Mouse (Mus musculus): ENCODE measurements around the gene Spink4. TPM values are rescaled to one million over a fixed set of nuclear protein-coding genes. Genes with fewer than 3 reads are reported as not detected.

Gene Spink4
- total and polyA plus RNA-seq, 2 experiments from 2014 or later, result 7.7 TPM; not detected in 1

DNA sequence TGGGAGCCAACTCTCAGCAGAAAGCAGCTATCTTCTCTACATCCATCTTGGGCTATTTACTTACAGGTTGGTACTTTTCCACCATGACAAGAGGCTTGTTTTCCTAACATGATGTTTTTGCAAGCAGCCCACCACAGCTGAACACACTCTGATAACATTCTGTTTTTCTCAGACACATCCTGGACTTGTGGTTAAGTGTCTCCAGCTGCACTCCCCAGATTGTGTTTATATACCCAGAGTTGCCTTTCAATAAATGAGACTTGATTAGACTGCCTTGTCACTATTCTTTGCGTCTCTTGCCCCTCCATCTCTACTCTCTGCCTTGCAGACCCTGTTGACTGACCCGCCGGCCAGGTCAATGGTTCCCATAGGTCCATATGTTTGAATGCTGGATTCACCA lies 19.8 kb upstream of the Spink4 start:
- Histone ChIP-seq H3K27ac (ENCODE audit: low read depth) (no peak overlapping the region), H3K9me3 (replicated peaks; ENCODE audit: control insufficient read depth, low read length) (0 out of 2 replicates have a peak, but pooled peaks cover 5% of the 10 kb centered on the region), H3K36me3 (replicated peaks; ENCODE audit: control insufficient read depth, insufficient read depth, low read length) (no peaks in the 10 kb centered on the region), H3K4me2 (ENCODE audit: low read depth, low read length) (no peak overlapping the region), H3K9ac (replicated peaks; ENCODE audit: low read depth, low read length) (no peak overlapping the region), H3K27me3 (ENCODE audit: control insufficient read depth, insufficient read depth, low read length) (no peaks in the 10 kb centered on the region), H3K4me3 (ENCODE audit: low read depth, low read length) (no peak overlapping the region), H3K4me1 (ENCODE audit: control insufficient read depth, insufficient read depth) (no peaks in the 10 kb centered on the region)
- DNase-seq (ENCODE audit: low spot score) (no peak), ATAC-seq (ENCODE audit: insufficient read depth, low read depth) (no peak)
- TF ChIP-seq EP300 (IDR thresholded peaks at IDR 0.05; ENCODE audit: low read depth), result no peak
- TF ChIP-seq CTCF (IDR thresholded peaks at IDR 0.05; ENCODE audit: low read depth), result no peak
- 82% methylated on average over 3 of the region's 3 CpGs for WGBS

- no peak for ATAC-seq (ENCODE audit: insufficient read depth, low read depth)
- DNase-seq (ENCODE audit: low spot score), result no peak
- 84% methylated on average over 4 of the region's 4 CpGs for WGBS
- TF ChIP-seq EP300 (IDR thresholded peaks at IDR 0.05; ENCODE audit: low read depth), result no peak
- no peak for TF ChIP-seq CTCF (IDR thresholded peaks at IDR 0.05; ENCODE audit: low read depth)
- H3K36me3 ChIP-seq (replicated peaks; ENCODE audit: control insufficient read depth, insufficient read depth, low read length), result no peaks in the 10 kb centered on the region
- no peak overlapping the region for H3K27ac ChIP-seq (ENCODE audit: low read depth)
- no peaks in the 10 kb centered on the region for H3K4me1 ChIP-seq (ENCODE audit: control insufficient read depth, insufficient read depth)
- H3K27me3 ChIP-seq (ENCODE audit: control insufficient read depth, insufficient read depth, low read length), result no peaks in the 10 kb centered on the region
- H3K4me2 ChIP-seq (ENCODE audit: low read depth, low read length), result no peak overlapping the region
- no peak overlapping the region for H3K4me3 ChIP-seq (ENCODE audit: low read depth, low read length)
- no peak overlapping the region for H3K9ac ChIP-seq (replicated peaks; ENCODE audit: low read depth, low read length)
- H3K9me3 ChIP-seq (replicated peaks; ENCODE audit: control insufficient read depth, low read length), result 0 out of 2 replicates have a peak, but pooled peaks cover 2% of the 10 kb centered on the region
Measured at GRCm38 (mm10) chr4:40900612-40901011, 19.2 kb upstream of the Spink4 start.

DNA sequence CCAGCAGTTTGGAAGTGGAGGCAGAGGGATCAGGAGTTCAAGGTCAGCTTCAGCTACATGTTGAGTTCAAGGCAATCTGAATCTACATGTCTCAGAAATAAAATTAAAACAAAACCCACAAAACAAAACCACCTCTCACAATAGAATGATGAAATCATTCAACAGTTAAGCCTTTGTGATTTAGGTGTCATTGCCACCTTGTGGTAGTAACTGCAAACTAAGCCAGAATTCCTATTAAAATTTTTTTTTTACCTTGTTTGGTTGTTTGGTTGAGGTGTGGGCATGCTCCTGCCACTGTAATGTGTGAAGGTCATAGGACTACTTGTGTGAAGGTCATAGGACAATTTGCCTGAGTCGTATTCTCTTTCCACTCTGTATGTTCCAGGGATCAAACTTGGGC lies 13.6 kb upstream of the Spink4 start:
- DNase-seq (ENCODE audit: low spot score) (peak; percentile 69), ATAC-seq (ENCODE audit: insufficient read depth, low read depth) (peak; percentile 41)
- no peaks in the 10 kb centered on the region for H3K36me3 ChIP-seq (replicated peaks; ENCODE audit: control insufficient read depth, insufficient read depth, low read length)
- TF ChIP-seq CTCF (IDR thresholded peaks at IDR 0.05; ENCODE audit: low read depth), result peak; percentile 76
- TF ChIP-seq EP300 (IDR thresholded peaks at IDR 0.05; ENCODE audit: low read depth), result no peak
- H3K4me2 ChIP-seq (ENCODE audit: low read depth, low read length), result no peak overlapping the region
- H3K9ac ChIP-seq (replicated peaks; ENCODE audit: low read depth, low read length), result no peak overlapping the region
- WGBS, result 25% methylated on average over 1 of the region's 1 CpGs
- no peak overlapping the region for H3K27ac ChIP-seq (ENCODE audit: low read depth)
- H3K4me3 ChIP-seq (ENCODE audit: low read depth, low read length), result no peak overlapping the region
- no peaks in the 10 kb centered on the region for H3K4me1 ChIP-seq (ENCODE audit: control insufficient read depth, insufficient read depth)
- H3K27me3 ChIP-seq (ENCODE audit: control insufficient read depth, insufficient read depth, low read length), result no peaks in the 10 kb centered on the region
- H3K9me3 ChIP-seq (replicated peaks; ENCODE audit: control insufficient read depth, low read length), result no peaks in the 10 kb centered on the region

DNA sequence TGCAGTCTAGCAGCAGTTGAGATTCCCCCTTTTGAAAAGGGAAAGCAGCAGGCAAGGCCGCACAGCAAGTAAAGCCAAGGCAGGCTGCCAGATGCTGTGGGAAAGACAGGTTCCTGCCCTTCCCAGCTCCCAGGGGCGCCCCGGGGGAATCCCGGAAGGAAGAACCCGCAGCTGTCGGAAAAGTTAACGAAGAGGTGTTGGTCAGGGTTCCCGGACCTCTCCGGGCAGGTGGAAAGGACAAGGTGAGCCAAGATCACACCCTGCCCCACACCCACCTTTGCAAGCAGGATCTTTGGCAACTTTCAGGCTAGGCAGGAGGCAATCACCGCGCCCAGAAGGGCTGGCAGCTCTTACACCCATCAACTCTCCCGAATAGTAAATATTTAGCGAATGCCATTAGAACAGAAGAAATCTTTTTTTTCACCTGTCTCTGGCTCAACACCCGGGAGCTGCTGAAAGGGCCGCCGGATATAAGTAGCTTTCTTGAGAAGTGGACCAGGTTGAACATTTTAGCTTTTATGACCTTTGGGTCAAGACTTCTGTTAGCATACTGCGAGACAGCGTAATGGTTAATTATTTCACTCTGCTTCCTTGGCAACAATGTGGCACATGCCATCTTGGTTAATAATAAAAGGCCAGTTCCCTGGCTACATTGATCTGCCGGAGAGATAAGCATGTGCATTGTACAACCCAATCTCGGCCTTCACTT lies 11.4 kb upstream of the Spink4 start:
- no peaks in the 10 kb centered on the region for H3K36me3 ChIP-seq (replicated peaks; ENCODE audit: control insufficient read depth, insufficient read depth, low read length)
- WGBS, result 40% methylated on average over 20 of the region's 20 CpGs
- H3K4me1 ChIP-seq (ENCODE audit: control insufficient read depth, insufficient read depth), result no peaks in the 10 kb centered on the region
- TF ChIP-seq EP300 (IDR thresholded peaks at IDR 0.05; ENCODE audit: low read depth), result no peak
- no peak for TF ChIP-seq CTCF (IDR thresholded peaks at IDR 0.05; ENCODE audit: low read depth)
- ATAC-seq (ENCODE audit: insufficient read depth, low read depth) (no peak), DNase-seq (ENCODE audit: low spot score) (no peak)
- H3K9ac ChIP-seq (replicated peaks; ENCODE audit: low read depth, low read length), result no peak overlapping the region
- no peak overlapping the region for H3K27ac ChIP-seq (ENCODE audit: low read depth)
- H3K27me3 ChIP-seq (ENCODE audit: control insufficient read depth, insufficient read depth, low read length), result no peaks in the 10 kb centered on the region
- no peak overlapping the region for H3K4me3 ChIP-seq (ENCODE audit: low read depth, low read length)
- peak overlapping the region; percentile 16 for H3K4me2 ChIP-seq (ENCODE audit: low read depth, low read length)
- H3K9me3 ChIP-seq (replicated peaks; ENCODE audit: control insufficient read depth, low read length), result no peaks in the 10 kb centered on the region

GRCm38 (mm10) chr4:40914287-40914867 lies 5.5 kb upstream of the Spink4 start:
- Histone ChIP-seq H3K4me3 (ENCODE audit: low read depth, low read length) (no peak overlapping the region), H3K27ac (ENCODE audit: low read depth) (no peak overlapping the region), H3K4me1 (ENCODE audit: control insufficient read depth, insufficient read depth) (0 out of 2 replicates have a peak, but pooled peaks cover 3% of the 10 kb centered on the region), H3K9me3 (replicated peaks; ENCODE audit: control insufficient read depth, low read length) (no peaks in the 10 kb centered on the region), H3K36me3 (replicated peaks; ENCODE audit: control insufficient read depth, insufficient read depth, low read length) (no peaks in the 10 kb centered on the region), H3K27me3 (ENCODE audit: control insufficient read depth, insufficient read depth, low read length) (no peaks in the 10 kb centered on the region), H3K4me2 (ENCODE audit: low read depth, low read length) (no peak overlapping the region), H3K9ac (replicated peaks; ENCODE audit: low read depth, low read length) (no peak overlapping the region)
- no peak for ATAC-seq (ENCODE audit: insufficient read depth, low read depth)
- no peak for DNase-seq (ENCODE audit: low spot score)
- TF ChIP-seq CTCF (IDR thresholded peaks at IDR 0.05; ENCODE audit: low read depth) (no peak), EP300 (IDR thresholded peaks at IDR 0.05; ENCODE audit: low read depth) (no peak)
